Mouse (Mus musculus) midbrain, embryonic 11.5 days (tissue): ENCODE data around the gene Iqcd. TPM values are rescaled to one million over a fixed set of nuclear protein-coding genes. Genes with fewer than 3 reads are reported as not detected.
A peak's percentile ranks its signal among the peaks of the same experiment; 100 is the strongest.

Source experiments
- ATAC-seq: fragments of 200-750 bp; cut with Nextera tagmentation; 2 replicates; pipeline ENCODE4 v1.8.0; 2017; ENCODE audit warnings: moderate TSS enrichment, moderate library complexity; ENCODE audit not compliant: low FRiP score
- DNase-seq: peaks from one replicate; pipeline ENCODE4 v3.0.0; 2015; ENCODE audit warnings: low spot score; ENCODE audit errors: missing footprints
- H3K27ac ChIP-seq: fragments of 300-500 bp; sonication (generic); 2 replicates; pipeline ENCODE4 v1.5.1; 2014; ENCODE audit warnings: low read depth, low read length
- H3K27me3 ChIP-seq: fragments of 300-500 bp; sonication (generic); 2 replicates; pipeline ENCODE4 v1.6.1; 2014; ENCODE audit warnings: mild to moderate bottlenecking, low read length, moderate library complexity, mixed read lengths; ENCODE audit not compliant: control insufficient read depth, insufficient read depth
- H3K36me3 ChIP-seq: fragments of 300-500 bp; sonication (generic); 2 replicates; pipeline ENCODE4 v1.6.1; 2014; ENCODE audit warnings: mild to moderate bottlenecking, low read length, moderate library complexity, mixed read lengths; ENCODE audit not compliant: control insufficient read depth, insufficient read depth
- H3K4me1 ChIP-seq: fragments of 300-500 bp; sonication (generic); 2 replicates; pipeline ENCODE4 v1.6.1; 2014; ENCODE audit warnings: low read length; ENCODE audit not compliant: control insufficient read depth, insufficient read depth
- H3K4me2 ChIP-seq: fragments of 300-500 bp; sonication (generic); 2 replicates; pipeline ENCODE4 v1.6.1; 2014; ENCODE audit warnings: mild to moderate bottlenecking, moderate library complexity
- H3K4me3 ChIP-seq: fragments of 300-500 bp; sonication (generic); 2 replicates; pipeline ENCODE4 v1.5.1; 2014; ENCODE audit warnings: low read depth, low read length
- H3K9ac ChIP-seq: fragments of 300-500 bp; sonication (generic); 2 replicates; pipeline ENCODE4 v1.6.1; 2014; ENCODE audit warnings: low read length
- H3K9me3 ChIP-seq: fragments of 300-500 bp; sonication (generic); 2 replicates; pipeline ENCODE4 v1.6.1; 2016; ENCODE audit warnings: low read length; ENCODE audit not compliant: control insufficient read depth
- WGBS: fragments of 180-500 bp; shearing (Covaris S2); extraction: QIAGEN DNeasy Blood & Tissue Kit; methylation state at CpG from one replicate; pipeline ENCODE4 v1.1.7; 2014; 5-methylcytosine and 5-hydroxymethylcytosine counted together
- polyA plus RNA-seq: library from polyadenylated mRNA; unstranded; fragments of >200 nt; fragmentation: Nextera tagmentation; extraction: Ambion mirVana; gene quantifications from 2 replicates; pipeline ENCODE4 v1.2.1, GENCODE M21; 2014

The Iqcd gene
- polyA plus RNA-seq, 1 experiment from 2014 or later: 0.25 TPM

- DNase-seq: no peak
- Histone ChIP-seq H3K9ac (no peak overlapping the region), H3K27me3 (no peaks in the 10 kb centered on the region), H3K27ac (no peak overlapping the region), H3K9me3 (peaks cover 3% of the 10 kb centered on the region; the same call in 1 of the 2 replicates), H3K4me1 (peaks cover 15% of the 10 kb centered on the region), H3K4me3 (no peak overlapping the region), H3K4me2 (no peak overlapping the region), H3K36me3 (peaks cover 24% of the 10 kb centered on the region)
- no peak for ATAC-seq
- WGBS: 97% methylated on average over 4 of the region's 4 CpGs
Measured at GRCm38 (mm10) chr5:120615903-120616302, 27.1 kb downstream of the Iqcd start.

DNA sequence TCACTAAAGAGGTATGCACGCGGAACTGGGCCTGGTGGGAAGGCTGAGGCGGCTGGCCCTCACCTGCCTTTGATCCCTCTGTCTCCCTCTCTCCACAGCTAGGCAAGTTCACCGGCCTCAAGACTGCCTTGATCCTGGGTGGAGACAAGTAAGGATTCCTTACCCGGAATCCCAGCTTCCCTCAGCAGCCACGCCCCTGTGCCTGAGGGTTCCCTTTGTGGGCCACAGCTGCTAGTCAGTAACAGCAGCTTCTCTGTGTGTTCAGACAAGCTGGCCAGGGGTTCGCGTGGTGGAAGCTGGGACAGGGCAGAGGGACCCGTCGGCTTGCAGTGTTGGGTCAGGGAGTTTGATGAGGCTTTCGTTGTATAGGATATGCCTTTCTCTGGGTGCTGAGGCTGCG, 30.0 kb downstream of the Iqcd start:
- Histone ChIP-seq H3K9me3 (peaks cover 3% of the 10 kb centered on the region; the same call in 1 of the 2 replicates), H3K27me3 (no peaks in the 10 kb centered on the region), H3K4me2 (no peak overlapping the region), H3K36me3 (peaks cover 31% of the 10 kb centered on the region), H3K4me3 (no peak overlapping the region), H3K9ac (no peak overlapping the region), H3K4me1 (peaks cover 3% of the 10 kb centered on the region), H3K27ac (no peak overlapping the region)
- DNase-seq (no peak), ATAC-seq (no peak)
- 89% methylated on average over 12 of the region's 12 CpGs for WGBS

DNA sequence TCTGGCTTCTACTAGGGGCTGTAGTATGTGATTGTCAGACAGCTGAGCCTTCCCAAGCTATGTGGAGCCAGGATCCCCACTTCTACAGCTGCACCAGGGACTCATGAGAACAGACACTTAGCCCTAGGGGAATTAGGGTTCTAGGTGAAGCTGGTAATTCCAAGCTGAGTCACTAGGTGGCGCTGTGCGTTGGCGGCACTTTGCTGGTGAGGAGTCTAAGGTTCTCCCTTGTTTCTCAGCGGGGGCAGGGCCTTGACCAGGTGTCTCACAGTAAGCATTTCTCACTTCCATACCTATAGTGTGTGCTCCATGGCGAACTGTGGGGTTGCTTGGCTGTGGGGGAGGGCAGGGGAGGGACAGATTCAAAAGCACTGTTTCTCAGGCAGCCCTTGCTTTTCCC, 30.4 kb downstream of the Iqcd start:
- Histone ChIP-seq H3K9me3 (peaks cover 3% of the 10 kb centered on the region; the same call in 1 of the 2 replicates), H3K4me1 (no peaks in the 10 kb centered on the region), H3K4me2 (no peak overlapping the region), H3K4me3 (no peak overlapping the region), H3K36me3 (peaks cover 35% of the 10 kb centered on the region), H3K9ac (no peak overlapping the region), H3K27ac (no peak overlapping the region), H3K27me3 (no peaks in the 10 kb centered on the region)
- no peak for ATAC-seq
- DNase-seq: peak; percentile 97
- 19% methylated on average over 5 of the region's 5 CpGs for WGBS

DNA sequence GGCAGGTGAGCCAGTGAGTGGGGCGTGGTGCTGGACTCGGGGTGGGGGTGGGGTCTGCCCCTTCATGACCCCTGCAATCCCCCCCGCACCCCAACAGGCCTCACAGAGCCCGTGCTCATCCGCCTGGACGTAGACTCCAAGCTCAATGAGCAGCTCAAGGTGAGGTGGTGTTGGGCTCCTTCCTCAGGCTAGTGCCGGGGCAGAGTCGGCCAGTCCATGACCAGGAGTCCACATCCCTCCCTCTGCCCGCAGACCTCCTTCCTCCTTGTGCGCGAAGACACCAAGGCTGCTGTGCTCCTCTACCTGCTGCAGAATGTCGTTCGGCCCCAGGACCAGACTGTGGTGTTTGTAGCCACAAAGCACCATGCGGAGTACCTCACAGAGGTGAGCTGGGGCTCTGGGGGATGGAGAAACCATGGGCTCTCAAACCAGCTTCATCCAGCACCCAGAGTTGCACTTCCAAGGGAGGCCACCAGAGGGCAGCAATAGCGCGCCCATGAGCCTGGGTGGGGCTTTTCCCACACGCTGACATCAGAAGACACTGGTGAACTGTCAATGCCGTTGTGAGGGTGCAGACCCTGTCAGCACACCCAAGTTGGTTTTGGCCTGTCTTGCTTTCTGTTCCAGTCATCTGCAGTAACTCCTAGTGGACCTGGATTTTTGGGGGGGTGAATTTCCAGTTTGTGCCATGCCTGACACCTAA, 31.7 kb downstream of the Iqcd start:
- 75% methylated on average over 18 of the region's 18 CpGs for WGBS
- Histone ChIP-seq H3K9ac (no peak overlapping the region), H3K36me3 (peaks cover 42% of the 10 kb centered on the region), H3K27ac (no peak overlapping the region), H3K9me3 (peaks cover 3% of the 10 kb centered on the region; the same call in 1 of the 2 replicates), H3K27me3 (no peaks in the 10 kb centered on the region), H3K4me3 (no peak overlapping the region), H3K4me1 (no peaks in the 10 kb centered on the region), H3K4me2 (no peak overlapping the region)
- ATAC-seq (peak; percentile 38), DNase-seq (peak; percentile 99)

- ATAC-seq (no peak), DNase-seq (no peak)
- no peak overlapping the region for H3K27ac ChIP-seq
- H3K9ac ChIP-seq: no peak overlapping the region
- no peaks in the 10 kb centered on the region for H3K4me1 ChIP-seq
- no peaks in the 10 kb centered on the region for H3K27me3 ChIP-seq
- H3K4me2 ChIP-seq: no peak overlapping the region
- WGBS: 92% methylated on average over 23 of the region's 23 CpGs
- H3K9me3 ChIP-seq: no peaks in the 10 kb centered on the region
- peaks cover 38% of the 10 kb centered on the region for H3K36me3 ChIP-seq
- no peak overlapping the region for H3K4me3 ChIP-seq
Measured at GRCm38 (mm10) chr5:120621078-120621765, 32.4 kb downstream of the Iqcd start.

DNA sequence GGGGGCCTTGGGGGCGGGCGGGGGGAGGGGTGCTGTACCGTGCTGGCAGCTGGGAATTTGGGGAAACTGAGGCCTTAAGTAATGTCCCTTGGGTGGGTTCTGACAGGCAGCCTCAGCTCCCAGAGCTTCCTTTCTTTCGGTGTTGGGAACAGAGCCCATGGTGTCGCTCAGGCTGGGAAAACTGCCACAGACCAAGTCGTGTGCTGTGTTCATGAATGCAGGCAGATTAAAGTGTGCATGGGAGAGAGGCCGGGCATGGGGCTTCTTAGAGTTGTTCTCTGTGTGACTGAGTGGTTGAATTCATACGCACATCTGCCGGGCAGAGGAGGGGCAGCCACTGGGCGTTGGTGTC, 33.0 kb downstream of the Iqcd start:
- Histone ChIP-seq H3K4me1 (no peaks in the 10 kb centered on the region), H3K9me3 (no peaks in the 10 kb centered on the region), H3K4me3 (no peak overlapping the region), H3K27me3 (no peaks in the 10 kb centered on the region), H3K36me3 (peaks cover 38% of the 10 kb centered on the region), H3K4me2 (no peak overlapping the region), H3K27ac (no peak overlapping the region), H3K9ac (no peak overlapping the region)
- WGBS: 92% methylated on average over 10 of the region's 10 CpGs
- DNase-seq (no peak), ATAC-seq (no peak)

- DNase-seq: no peak
- Histone ChIP-seq H3K9ac (no peak overlapping the region), H3K4me1 (no peaks in the 10 kb centered on the region), H3K4me2 (no peak overlapping the region), H3K4me3 (no peak overlapping the region), H3K27ac (no peak overlapping the region), H3K36me3 (peaks cover 39% of the 10 kb centered on the region), H3K27me3 (no peaks in the 10 kb centered on the region), H3K9me3 (no peaks in the 10 kb centered on the region)
- 89% methylated on average over 5 of the region's 5 CpGs for WGBS
- ATAC-seq: no peak
Measured at GRCm38 (mm10) chr5:120622198-120622851, 33.5 kb downstream of the Iqcd start.

DNA sequence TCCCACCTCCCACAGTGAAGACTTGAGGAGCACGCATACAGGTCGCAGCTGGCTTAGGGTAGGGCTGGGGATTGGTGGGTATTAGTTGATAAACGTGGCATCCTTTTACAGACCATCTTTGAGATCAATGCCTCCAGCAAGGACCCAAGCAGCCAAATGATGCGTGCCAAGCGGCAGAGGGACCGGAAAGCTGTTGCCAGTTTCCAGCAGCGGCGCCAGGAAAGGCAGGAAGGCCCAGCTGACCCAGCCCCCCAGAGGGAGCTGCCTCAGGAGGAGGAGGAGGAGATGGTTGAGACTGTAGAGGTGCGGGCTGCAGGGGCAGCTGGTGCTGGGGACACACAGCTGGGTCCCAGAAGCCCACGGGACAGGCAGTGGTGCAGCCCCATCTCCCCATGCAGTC, 35.6 kb downstream of the Iqcd start:
- no peak for DNase-seq
- Histone ChIP-seq H3K27ac (no peak overlapping the region), H3K9me3 (no peaks in the 10 kb centered on the region), H3K4me3 (no peak overlapping the region), H3K4me2 (no peak overlapping the region), H3K9ac (no peak overlapping the region), H3K4me1 (no peaks in the 10 kb centered on the region), H3K27me3 (no peaks in the 10 kb centered on the region), H3K36me3 (peaks cover 33% of the 10 kb centered on the region)
- 89% methylated on average over 10 of the region's 10 CpGs for WGBS
- no peak for ATAC-seq

DNA sequence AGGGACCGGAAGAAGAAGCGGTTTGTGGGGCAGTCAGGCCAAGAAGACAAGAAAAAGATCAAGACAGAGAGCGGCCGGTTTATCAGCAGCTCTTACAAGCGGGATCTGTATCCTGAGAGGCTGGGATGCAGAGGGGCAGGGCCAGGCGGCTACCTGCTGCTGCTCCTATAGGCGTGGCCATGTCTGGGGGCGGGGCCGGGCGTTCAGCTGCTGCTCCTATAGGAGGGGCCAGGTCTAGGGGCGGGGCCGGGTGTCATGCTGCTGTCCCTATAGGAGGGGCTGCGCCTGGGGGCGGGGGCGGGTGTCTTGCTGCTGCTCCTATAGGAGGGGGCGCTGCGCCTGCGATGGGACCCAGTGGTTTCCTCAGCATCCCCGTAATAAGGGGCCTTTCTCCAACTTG, 37.6 kb downstream of the Iqcd start:
- ATAC-seq: peak; percentile 54; the same call in 1 of the 2 replicates
- no peaks in the 10 kb centered on the region for H3K4me1 ChIP-seq
- no peak overlapping the region for H3K27ac ChIP-seq
- no peak for DNase-seq
- WGBS: 29% methylated on average over 19 of the region's 19 CpGs
- no peaks in the 10 kb centered on the region for H3K9me3 ChIP-seq
- no peaks in the 10 kb centered on the region for H3K27me3 ChIP-seq
- H3K4me3 ChIP-seq: no peak overlapping the region
- H3K9ac ChIP-seq: no peak overlapping the region
- no peak overlapping the region for H3K4me2 ChIP-seq
- peaks cover 20% of the 10 kb centered on the region for H3K36me3 ChIP-seq
